Mouse (Mus musculus) G1E (cell line): ENCODE results near the gene Mmp28. TPM values are rescaled to one million over a fixed set of nuclear protein-coding genes. Genes with fewer than 3 reads are reported as not detected.

Experiments used
- ATAC-seq: 2 replicates; pipeline ENCODE4 v1.8.0; 2016; ENCODE audit warnings: mild to moderate bottlenecking; ENCODE audit not compliant: insufficient number of reproducible peaks, poor library complexity, low FRiP score, severe bottlenecking; ENCODE audit errors: extremely low read depth
- DNase-seq: peaks from one replicate; pipeline ENCODE4 v3.0.0; 2012; ENCODE audit warnings: low spot score
- H3K27me3 ChIP-seq: 2 replicates; pipeline ENCODE4 v1.6.1; 2012; ENCODE audit warnings: mild to moderate bottlenecking, low read length, inconsistent platforms; ENCODE audit not compliant: insufficient read depth
- H3K36me3 ChIP-seq: replicated peaks from 2 replicates; pipeline ENCODE3; 2012; ENCODE audit warnings: mild to moderate bottlenecking, inconsistent platforms
- H3K4me1 ChIP-seq: 2 replicates; pipeline ENCODE4 v1.6.1; 2012; ENCODE audit warnings: low read depth, low read length, inconsistent platforms, mixed read lengths; ENCODE audit not compliant: insufficient read depth
- H3K4me3 ChIP-seq: 2 replicates; pipeline ENCODE4 v1.5.1; 2012; ENCODE audit warnings: low read depth, mild to moderate bottlenecking, inconsistent platforms, low read length, moderate library complexity, mixed read lengths
- H3K9me3 ChIP-seq: replicated peaks from 2 replicates; pipeline ENCODE4 v1.6.1; 2012; ENCODE audit warnings: inconsistent platforms
- CTCF ChIP-seq: IDR thresholded peaks from 2 replicates; pipeline ENCODE4 v1.5.1; 2012; ENCODE audit warnings: low read depth, low read length, inconsistent platforms, mixed read lengths
- GATA1 ChIP-seq: IDR thresholded peaks from 2 replicates; pipeline ENCODE4 v1.6.1; 2012; ENCODE audit warnings: borderline replicate concordance, low read length, inconsistent platforms, mixed read lengths
- GATA2 ChIP-seq: IDR thresholded peaks from 2 replicates; pipeline ENCODE4 v1.6.1; 2012; ENCODE audit warnings: low read depth, low read length, inconsistent platforms, borderline replicate concordance
- POLR2AphosphoS5 ChIP-seq: IDR thresholded peaks from 2 replicates; pipeline ENCODE4 v1.6.1; 2012; ENCODE audit warnings: low read depth, low read length, inconsistent platforms; ENCODE audit not compliant: insufficient replicate concordance
- TAL1 ChIP-seq: conservative IDR thresholded peaks from 2 replicates; pipeline ENCODE4 v1.6.1; 2012; ENCODE audit warnings: low read depth, low read length, inconsistent platforms, mixed read lengths
- polyA plus RNA-seq: library from polyadenylated mRNA; stranded (reverse); fragments of >175 nt; gene quantifications from 2 replicates; pipeline ENCODE4 v1.2.3, GENCODE M21; 2012
- total RNA-seq, 2 experiments: library from RNA; stranded (forward) in 1 of 2; stranded (reverse) in 1 of 2; fragments of 200-1000 nt in 1 of 2; fragments of >200 nt in 1 of 2; fragmentation: Nextera tagmentation in 1 of 2; gene quantifications; 2 replicates each; pipeline ENCODE4 v1.2.3; 2014 to 2017

Mmp28 gene
- not detected in 2 replicates for total RNA-seq (2014; fragmentation: Nextera tagmentation)
- 0.06 and 0.11 TPM in 2 replicates for total RNA-seq (2017)
- polyA plus RNA-seq, result not detected in 2 replicates

DNA sequence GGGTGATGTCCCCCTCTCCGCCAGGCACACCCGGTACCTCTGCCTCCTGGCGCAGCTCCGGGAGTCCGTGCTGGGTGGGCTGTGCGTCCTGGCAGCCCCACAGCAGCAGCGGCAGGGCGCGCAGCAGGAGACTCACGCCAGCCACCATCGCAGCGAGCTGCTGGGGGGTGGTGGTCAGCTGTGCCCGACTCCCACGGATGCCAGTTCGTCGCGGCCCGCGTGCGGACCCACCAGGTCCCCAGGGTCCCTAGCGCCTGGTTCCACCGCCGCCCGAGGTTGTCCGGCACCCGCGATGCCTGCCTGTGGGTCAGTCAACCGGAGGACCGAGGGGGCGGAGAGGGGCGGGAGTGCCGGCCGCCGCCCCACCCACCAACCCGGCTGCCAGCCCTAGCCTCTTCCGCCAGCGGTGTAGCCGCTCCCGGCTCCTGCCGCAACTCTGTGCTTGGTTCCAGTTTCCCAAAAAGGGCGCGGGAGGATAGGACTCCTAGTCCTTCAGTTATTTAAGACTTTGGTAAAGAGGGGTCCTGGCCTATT is at the start of gene Mmp28:
TSS of gene Mmp28 (minus strand) at position 361 of the 534 bp plus-strand sequence.
- Histone ChIP-seq H3K4me1 (no peaks in the 10 kb centered on the region; the same call in 1 of the 2 replicates), H3K9me3 (no peaks in the 10 kb centered on the region), H3K27me3 (peaks cover 38% of the 10 kb centered on the region), H3K4me3 (no peak within 1 kb of the TSS), H3K36me3 (no peaks in the 10 kb centered on the region)
- DNase-seq (no peak), ATAC-seq (no peak)
- no peak for TF ChIP-seq POLR2AphosphoS5
- TF ChIP-seq CTCF, result no peak
- no peak for TF ChIP-seq TAL1
- no peak for TF ChIP-seq GATA2
- no peak for TF ChIP-seq GATA1

DNA sequence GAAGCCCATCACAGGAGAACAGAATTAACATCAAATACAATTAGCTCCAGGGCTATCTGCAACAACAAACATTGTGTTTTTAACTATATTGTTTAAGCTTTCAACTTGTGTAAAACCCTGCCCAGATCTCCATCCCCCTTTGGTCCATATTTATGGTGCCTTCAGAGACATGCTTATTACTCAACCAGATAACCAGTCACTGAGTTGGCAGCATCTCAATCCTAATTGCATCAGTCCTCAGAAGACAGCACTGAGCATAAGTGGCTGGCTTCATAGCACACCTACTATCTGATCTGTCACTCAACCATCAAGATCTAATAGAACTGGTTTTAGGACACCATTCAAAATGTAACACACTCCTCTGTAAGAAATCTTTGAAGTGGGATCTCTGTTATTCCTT is 46.6 kb upstream of the Mmp28 start:
- peaks cover 37% of the 10 kb centered on the region for H3K36me3 ChIP-seq
- no peak for TF ChIP-seq POLR2AphosphoS5
- TF ChIP-seq GATA2, result no peak
- no peak for TF ChIP-seq CTCF
- TF ChIP-seq GATA1, result no peak
- no peak for TF ChIP-seq TAL1
- H3K27me3 ChIP-seq, result peaks cover 3% of the 10 kb centered on the region; the same call in 1 of the 2 replicates
- no peaks in the 10 kb centered on the region for H3K4me1 ChIP-seq
- DNase-seq (no peak), ATAC-seq (no peak)
- no peaks in the 10 kb centered on the region for H3K9me3 ChIP-seq
- H3K4me3 ChIP-seq, result no peak overlapping the region

DNA sequence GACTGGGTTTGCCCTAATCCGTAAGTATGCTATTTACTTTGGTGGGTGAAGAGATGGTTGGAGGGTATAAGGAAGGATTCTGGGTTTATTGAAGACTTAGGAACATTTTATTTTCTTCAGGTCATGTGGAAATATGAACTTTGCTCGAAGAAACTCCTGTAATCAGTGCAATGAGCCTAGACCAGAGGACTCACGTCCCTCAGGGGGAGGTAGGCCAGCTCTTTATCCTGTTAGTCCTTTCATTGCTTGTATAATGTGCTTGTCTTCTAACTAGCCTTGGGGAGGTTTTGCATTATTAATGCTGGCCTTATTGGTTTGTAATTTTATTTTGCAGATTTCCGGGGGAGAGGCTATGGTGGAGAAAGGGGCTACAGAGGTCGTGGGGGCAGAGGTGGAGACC is 41.4 kb upstream of the Mmp28 start:
- Histone ChIP-seq H3K4me1 (no peaks in the 10 kb centered on the region), H3K27me3 (no peaks in the 10 kb centered on the region), H3K36me3 (peaks cover 80% of the 10 kb centered on the region), H3K4me3 (no peak overlapping the region), H3K9me3 (no peaks in the 10 kb centered on the region)
- ATAC-seq (no peak), DNase-seq (no peak)
- TF ChIP-seq POLR2AphosphoS5 (no peak), CTCF (no peak), GATA1 (no peak), TAL1 (no peak), GATA2 (no peak)

DNA sequence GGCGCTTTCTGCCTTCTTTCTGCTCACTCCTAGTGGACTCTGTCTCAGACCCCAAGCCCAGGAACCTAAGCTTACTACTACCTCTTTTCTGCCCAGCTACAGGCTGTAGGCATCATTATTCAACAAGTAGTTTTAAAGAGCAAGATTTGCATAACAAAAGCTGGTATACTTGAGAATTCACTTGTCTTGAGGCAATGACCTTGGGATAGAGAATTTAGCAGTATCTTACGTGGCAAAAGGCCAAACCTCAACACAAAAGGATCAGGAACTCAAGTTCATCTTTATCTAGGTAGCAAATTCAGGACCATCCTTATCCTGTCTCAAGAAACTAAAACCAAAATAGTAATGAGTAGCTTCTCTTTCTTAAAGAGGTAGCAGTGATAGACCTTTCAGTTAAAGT is 32.7 kb upstream of the Mmp28 start:
- ATAC-seq, result no peak
- no peak for DNase-seq
- Histone ChIP-seq H3K36me3 (peaks cover 56% of the 10 kb centered on the region), H3K4me1 (no peaks in the 10 kb centered on the region), H3K9me3 (no peaks in the 10 kb centered on the region), H3K4me3 (no peak overlapping the region), H3K27me3 (no peaks in the 10 kb centered on the region)
- TF ChIP-seq POLR2AphosphoS5, result no peak
- TF ChIP-seq GATA2, result no peak
- no peak for TF ChIP-seq GATA1
- no peak for TF ChIP-seq CTCF
- TF ChIP-seq TAL1, result no peak

DNA sequence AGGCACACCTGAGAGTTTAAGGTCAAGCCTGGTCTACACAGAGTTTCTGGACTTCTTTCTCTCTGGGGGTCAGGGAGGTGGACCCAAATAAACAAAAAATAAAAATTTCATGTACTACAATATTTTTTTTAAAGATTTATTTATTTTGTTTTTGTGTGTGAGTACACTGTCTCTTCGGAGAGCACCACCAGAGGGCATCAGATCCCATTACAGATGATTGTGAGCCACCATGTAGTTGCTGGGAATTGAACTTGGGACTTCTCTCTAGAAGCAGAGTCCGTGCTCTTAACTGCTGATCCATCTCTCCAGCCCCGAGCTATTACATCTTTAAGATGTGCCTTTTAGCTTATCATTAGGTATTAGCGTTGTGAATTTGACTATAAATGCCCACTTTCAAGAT is 28.6 kb upstream of the Mmp28 start:
- Histone ChIP-seq H3K27me3 (no peaks in the 10 kb centered on the region), H3K4me3 (no peak overlapping the region), H3K9me3 (no peaks in the 10 kb centered on the region), H3K4me1 (no peaks in the 10 kb centered on the region), H3K36me3 (peaks cover 55% of the 10 kb centered on the region)
- ATAC-seq, result no peak
- TF ChIP-seq CTCF (no peak), GATA2 (no peak), POLR2AphosphoS5 (no peak), GATA1 (no peak)
- DNase-seq, result no peak

DNA sequence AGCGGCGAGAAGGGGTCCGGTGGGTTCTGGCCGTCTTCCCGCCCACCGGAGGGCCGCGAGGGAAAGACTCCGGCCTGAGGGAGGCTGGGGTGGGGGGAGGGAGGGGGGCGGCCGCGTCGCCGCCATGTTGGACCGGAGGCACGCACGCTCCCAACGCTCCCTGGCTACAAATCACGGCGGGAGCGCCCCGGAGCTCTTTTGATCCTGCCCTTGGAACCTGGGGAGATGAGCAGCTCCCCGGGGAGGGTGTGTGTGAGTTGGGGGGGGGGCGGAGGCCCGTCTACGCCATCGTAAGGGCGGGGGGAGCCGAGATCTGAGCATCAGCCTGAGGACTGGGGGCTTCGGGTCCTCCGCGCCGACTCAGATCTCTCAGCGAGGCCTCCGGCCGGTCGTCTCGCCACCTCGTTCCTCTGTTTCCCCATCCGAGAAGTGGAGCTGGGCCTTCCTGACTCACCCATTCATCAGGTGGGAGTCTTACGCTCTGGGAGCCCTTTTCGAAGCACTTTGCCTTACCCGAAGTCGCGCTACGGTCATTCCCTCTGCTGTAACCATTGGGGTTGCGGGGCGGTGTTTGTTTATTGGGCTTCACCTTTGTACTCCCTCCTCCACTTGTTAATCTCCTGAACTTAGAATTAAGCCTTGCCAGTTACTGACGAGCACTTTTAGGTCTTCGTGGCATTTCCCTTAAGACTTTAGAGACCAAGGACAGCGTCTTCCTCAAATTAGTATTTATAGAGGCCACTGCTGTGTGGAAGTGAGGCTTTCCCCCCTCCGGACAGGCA is 10.6 kb upstream of the Mmp28 start:
- DNase-seq (peak; percentile 21), ATAC-seq (no peak)
- Histone ChIP-seq H3K4me3 (peak overlapping the region; percentile 88), H3K27me3 (peaks cover 2% of the 10 kb centered on the region; the same call in 1 of the 2 replicates), H3K4me1 (peaks cover 24% of the 10 kb centered on the region), H3K9me3 (no peaks in the 10 kb centered on the region), H3K36me3 (peaks cover 21% of the 10 kb centered on the region)
- no peak for TF ChIP-seq TAL1
- no peak for TF ChIP-seq POLR2AphosphoS5
- no peak for TF ChIP-seq GATA1
- no peak for TF ChIP-seq CTCF
- TF ChIP-seq GATA2, result no peak
